Mouse (Mus musculus) CH12.LX (cell line): ENCODE data around the gene Cdk5. TPM values are rescaled to one million over a fixed set of nuclear protein-coding genes. Genes with fewer than 3 reads are reported as not detected.

ENCODE experiments used
- DNase-seq: peaks from one replicate; pipeline ENCODE4 v3.0.0-alpha.2; 2013; ENCODE audit errors: extremely low read depth
- H3K27ac ChIP-seq: 2 replicates; pipeline ENCODE4 v1.5.1; 2012; ENCODE audit warnings: low read depth, mild to moderate bottlenecking, control low read depth, moderate library complexity; ENCODE audit not compliant: insufficient read depth
- H3K27me3 ChIP-seq: replicated peaks from 2 replicates; pipeline ENCODE3; 2012; ENCODE audit warnings: inconsistent platforms
- H3K36me3 ChIP-seq, 2 experiments: replicated peaks in 1 of 2; 2 replicates each; pipeline versions ENCODE3 to v1.6.1; 2012; ENCODE audit warnings: inconsistent platforms in 1 of 2, low read length in 1 of 2, mild to moderate bottlenecking in 1 of 2, mixed read lengths in 1 of 2, moderate library complexity in 1 of 2; ENCODE audit not compliant: control insufficient read depth in 1 of 2, insufficient read depth in 1 of 2
- H3K4me1 ChIP-seq, 2 experiments: 2 replicates each; pipeline ENCODE4 v1.6.1; 2012; ENCODE audit warnings: inconsistent platforms in 1 of 2, moderate library complexity in 1 of 2; ENCODE audit not compliant: insufficient read depth in 2 of 2, control insufficient read depth in 1 of 2
- H3K4me2 ChIP-seq: 2 replicates; pipeline ENCODE4 v1.6.1; 2012; ENCODE audit warnings: low read depth, mild to moderate bottlenecking, control low read depth; ENCODE audit not compliant: poor library complexity, insufficient read depth, severe bottlenecking
- H3K4me3 ChIP-seq, 3 experiments: fragments of 150-350 bp in 1 of 3; sonication (generic) in 1 of 3; replicated peaks in 1 of 3; 2 replicates each; pipeline versions ENCODE3 to v1.5.1; 2011 to 2012; ENCODE audit warnings: low read depth in 2 of 3, low read length in 2 of 3, mild to moderate bottlenecking in 2 of 3, moderate library complexity in 2 of 3, control low read depth in 1 of 3, improper control_type of control experiment in 1 of 3, inconsistent platforms in 1 of 3, mixed read lengths in 1 of 3; ENCODE audit not compliant: poor library complexity in 1 of 3
- H3K79me2 ChIP-seq: replicated peaks from 2 replicates; pipeline ENCODE4 v1.6.1; 2012; ENCODE audit warnings: mild to moderate bottlenecking, moderate library complexity; ENCODE audit not compliant: control insufficient read depth, poor library complexity, insufficient read depth, severe bottlenecking; ENCODE audit errors: extremely low read depth
- H3K9ac ChIP-seq: 2 replicates; pipeline ENCODE4 v1.6.1; 2012; ENCODE audit warnings: low read depth, mild to moderate bottlenecking, control low read depth, moderate library complexity; ENCODE audit not compliant: insufficient read depth
- H3K9me3 ChIP-seq: replicated peaks from 2 replicates; pipeline ENCODE3; 2012; ENCODE audit warnings: low read length, inconsistent platforms, mixed read lengths
- CHD1 ChIP-seq: IDR thresholded peaks from 2 replicates; pipeline ENCODE4 v1.6.1; 2012; ENCODE audit warnings: low read depth, low read length, improper control_type of control experiment, inconsistent platforms
- CTCF ChIP-seq, 2 experiments: IDR thresholded peaks in 1 of 2; conservative IDR thresholded peaks in 1 of 2; 2 replicates each; pipeline ENCODE4 v1.5.1; 2011 to 2012; ENCODE audit warnings: low read depth in 2 of 2, low read length in 2 of 2, improper control_type of control experiment in 1 of 2, inconsistent platforms in 1 of 2, mild to moderate bottlenecking in 1 of 2, moderate library complexity in 1 of 2
- EP300 ChIP-seq: IDR thresholded peaks from 2 replicates; pipeline ENCODE4 v1.6.1; 2011; ENCODE audit warnings: low read length, improper control_type of control experiment
- KAT2A ChIP-seq: IDR thresholded peaks from 2 replicates; pipeline ENCODE4 v1.6.1; 2012; ENCODE audit warnings: low read length, improper control_type of control experiment, inconsistent platforms; ENCODE audit not compliant: insufficient replicate concordance
- MEF2A ChIP-seq: IDR thresholded peaks from 2 replicates; pipeline ENCODE4 v1.6.1; 2014; ENCODE audit warnings: low read depth, mild to moderate bottlenecking, inconsistent platforms, low read length, improper control_type of control experiment, borderline replicate concordance
- NELFE ChIP-seq: IDR thresholded peaks from 2 replicates; pipeline ENCODE4 v1.6.1; 2011; ENCODE audit warnings: low read depth, low read length, improper control_type of control experiment
- SIN3A ChIP-seq: IDR thresholded peaks from 2 replicates; pipeline ENCODE4 v1.6.1; 2012; ENCODE audit warnings: low read length, improper control_type of control experiment, inconsistent platforms
- SMC3 ChIP-seq: IDR thresholded peaks from 2 replicates; pipeline ENCODE4 v1.6.1; 2011; ENCODE audit warnings: low read depth, low read length, improper control_type of control experiment
- TBP ChIP-seq: conservative IDR thresholded peaks from 2 replicates; pipeline ENCODE4 v1.6.1; 2011; ENCODE audit warnings: low read depth, low read length, improper control_type of control experiment
- TCF12 ChIP-seq: IDR thresholded peaks from 2 replicates; pipeline ENCODE4 v1.6.1; 2014; ENCODE audit warnings: low read depth, mild to moderate bottlenecking, inconsistent platforms, low read length, improper control_type of control experiment
- USF1 ChIP-seq: IDR thresholded peaks from 2 replicates; pipeline ENCODE4 v1.6.1; 2014; ENCODE audit warnings: low read depth, mild to moderate bottlenecking, inconsistent platforms, low read length, improper control_type of control experiment
- ZC3H11A ChIP-seq: IDR thresholded peaks from 2 replicates; pipeline ENCODE4 v1.6.1; 2012; ENCODE audit warnings: low read depth, mild to moderate bottlenecking, inconsistent platforms, low read length, improper control_type of control experiment
- ZNF384 ChIP-seq: IDR thresholded peaks from 2 replicates; pipeline ENCODE4 v1.6.1; 2012; ENCODE audit warnings: low read depth, low read length, improper control_type of control experiment, inconsistent platforms
- dilution Hi-C: fragments of 300-500 bp; cut with MboI; formaldehyde crosslinking; loops from 2 replicates; pipeline ENCODE4 v1.14.3; 2020; ENCODE audit warnings: low sequenced_read_pairs; ENCODE audit not compliant: extremely low pct_unique_long_range_greater_than_20kb, extremely low pct_ligation_motif_present
- in situ Hi-C: fragments of 300-500 bp; cut with MboI; formaldehyde crosslinking; loops from 3 replicates; pipeline ENCODE4 v1.14.3; 2019; ENCODE audit warnings: low sequenced_read_pairs, low pct_ligation_motif_present, low pct_unique_long_range_greater_than_20kb, mixed read lengths
- polyA plus RNA-seq: library from polyadenylated mRNA; unstranded; fragments of >175 nt; gene quantifications from 2 replicates; pipeline ENCODE4 v1.2.1, GENCODE M21; 2012; ENCODE audit warnings: low read depth; ENCODE audit not compliant: insufficient read length
- total RNA-seq, 2 experiments: library from RNA; depleted of rRNA; stranded (reverse); fragments of 300-350 nt in 1 of 2; fragments of >200 nt in 1 of 2; gene quantifications; 2 replicates each; pipeline ENCODE4 v1.2.3; 2012 to 2014

Gene Cdk5
- total and polyA plus RNA-seq, 3 experiments: 7.4 to 26.6 (median 12.1) TPM

DNA sequence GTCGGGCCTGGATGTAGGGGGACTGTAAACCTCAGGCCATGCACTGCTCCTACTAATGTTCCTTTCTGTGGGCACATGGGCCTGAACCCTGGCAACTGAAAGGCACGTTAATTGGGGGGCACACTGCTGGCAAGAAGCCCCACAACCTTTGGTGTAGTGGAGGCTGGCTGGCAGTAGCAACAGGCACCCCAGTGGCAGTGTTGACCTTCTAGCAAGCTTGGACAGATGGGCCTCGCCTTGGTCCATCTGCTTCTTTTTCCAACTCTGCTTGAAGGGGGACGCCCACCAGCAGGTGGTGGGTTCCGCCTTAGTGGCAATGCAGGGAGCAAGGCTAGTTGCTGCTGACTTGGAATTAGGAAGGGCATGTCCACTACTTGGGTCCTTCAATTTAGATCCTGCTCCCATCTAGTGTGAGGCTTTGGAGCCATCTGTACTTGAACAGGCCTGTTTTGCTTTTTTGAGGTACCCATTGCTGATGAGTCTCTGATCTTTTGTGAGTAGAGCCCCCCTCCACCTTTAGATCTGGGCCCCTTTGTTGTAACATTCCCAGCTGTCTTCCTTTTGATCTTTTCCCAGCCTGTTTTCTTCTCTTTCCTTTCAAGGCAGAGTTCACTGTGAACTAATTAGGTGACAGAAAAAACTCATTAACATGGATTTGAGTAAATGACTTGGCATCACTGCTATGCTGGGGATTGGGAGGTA, 30.1 kb upstream of the Cdk5 start:
- Histone ChIP-seq H3K27ac (no peak overlapping the region), H3K4me2 (peak overlapping the region; percentile 95), H3K4me3 (peak overlapping the region; percentile 81 to 90 (median 84)), H3K9ac (peak overlapping the region; percentile 91), H3K36me3 (peaks cover 3 to 36% of the 10 kb centered on the region in 2 experiments)
- no peak for DNase-seq
- dilution Hi-C loops: no loop called here
- TF ChIP-seq ZC3H11A: no peak
- no peak for TF ChIP-seq CHD1
- no peak for TF ChIP-seq SMC3
- no peak for TF ChIP-seq TBP
- no peak for TF ChIP-seq MEF2A
- TF ChIP-seq NELFE: no peak
- TF ChIP-seq ZNF384: no peak
- no peak for TF ChIP-seq USF1
- TF ChIP-seq SIN3A: no peak
- no peak for TF ChIP-seq EP300
- TF ChIP-seq, all 38 proteins: peak for 0
- Histone ChIP-seq H3K27me3 (peaks cover 25% of the 10 kb centered on the region), H3K79me2 (peaks cover 37% of the 10 kb centered on the region), H3K4me1 (peaks cover 21 to 38% of the 10 kb centered on the region in 2 experiments), H3K9me3 (no peaks in the 10 kb centered on the region)
- in situ Hi-C loops: no loop called here

DNA sequence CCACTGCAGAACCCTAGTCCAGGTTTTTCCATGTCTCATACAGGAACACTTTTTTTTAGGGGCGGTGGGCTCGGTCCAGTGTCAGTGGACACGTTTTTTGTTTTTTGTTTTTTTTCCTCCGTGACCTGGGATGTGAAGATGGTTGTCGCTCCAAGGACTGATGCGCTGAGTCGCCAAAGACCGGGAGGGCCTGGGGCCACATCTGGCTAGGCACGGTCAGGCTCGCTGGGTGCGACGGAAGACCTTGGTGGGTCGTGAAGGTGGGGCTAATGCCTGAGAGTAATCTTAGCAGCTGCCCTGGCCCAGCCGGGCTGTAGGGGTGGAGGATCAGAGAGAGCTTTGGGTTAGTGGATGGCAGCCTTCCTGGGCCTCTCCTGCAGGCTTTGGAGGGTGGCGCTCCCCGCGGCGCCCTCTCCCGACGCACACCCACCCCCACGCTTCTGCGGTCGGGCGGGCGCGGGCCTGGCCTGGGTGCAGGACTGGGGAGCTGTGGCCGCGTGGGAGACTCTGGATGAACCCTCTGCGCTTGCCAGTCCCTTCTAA, 29.4 kb upstream of the Cdk5 start:
- Histone ChIP-seq H3K4me1 (peaks cover 24 to 43% of the 10 kb centered on the region in 2 experiments), H3K27me3 (peaks cover 30% of the 10 kb centered on the region)
- DNase-seq: peak; percentile 27

More for the DNA sequence above, 29.4 kb upstream of the Cdk5 start:
- dilution Hi-C loops (no loop called here), in situ Hi-C loops (no loop called here)
- Histone ChIP-seq H3K36me3 (peaks cover 3 to 31% of the 10 kb centered on the region in 2 experiments), H3K9ac (peak overlapping the region; percentile 91)
- 0 out of 2 replicates have a peak, but pooled peaks have one; percentile 32 for TF ChIP-seq KAT2A
- TF ChIP-seq MEF2A: no peak
- no peak for TF ChIP-seq TCF12
- peak in 1 of 2 experiments; percentile 14; a peak in 1 of 4 replicates for TF ChIP-seq CTCF (conservative IDR thresholded peaks at IDR 0.05 in 1 of 2, IDR thresholded peaks at IDR 0.05 in 1 of 2; ENCODE audit: low read depth in 2 of 2, low read length in 2 of 2)
- TF ChIP-seq, all 38 proteins: peak for 2
- Histone ChIP-seq H3K27ac (no peak overlapping the region), H3K4me2 (peak overlapping the region; percentile 95), H3K4me3 (peak overlapping the region; percentile 81 to 90 (median 84)), H3K9me3 (no peaks in the 10 kb centered on the region), H3K79me2 (peaks cover 37% of the 10 kb centered on the region)
